In the genomic region with DNA sequence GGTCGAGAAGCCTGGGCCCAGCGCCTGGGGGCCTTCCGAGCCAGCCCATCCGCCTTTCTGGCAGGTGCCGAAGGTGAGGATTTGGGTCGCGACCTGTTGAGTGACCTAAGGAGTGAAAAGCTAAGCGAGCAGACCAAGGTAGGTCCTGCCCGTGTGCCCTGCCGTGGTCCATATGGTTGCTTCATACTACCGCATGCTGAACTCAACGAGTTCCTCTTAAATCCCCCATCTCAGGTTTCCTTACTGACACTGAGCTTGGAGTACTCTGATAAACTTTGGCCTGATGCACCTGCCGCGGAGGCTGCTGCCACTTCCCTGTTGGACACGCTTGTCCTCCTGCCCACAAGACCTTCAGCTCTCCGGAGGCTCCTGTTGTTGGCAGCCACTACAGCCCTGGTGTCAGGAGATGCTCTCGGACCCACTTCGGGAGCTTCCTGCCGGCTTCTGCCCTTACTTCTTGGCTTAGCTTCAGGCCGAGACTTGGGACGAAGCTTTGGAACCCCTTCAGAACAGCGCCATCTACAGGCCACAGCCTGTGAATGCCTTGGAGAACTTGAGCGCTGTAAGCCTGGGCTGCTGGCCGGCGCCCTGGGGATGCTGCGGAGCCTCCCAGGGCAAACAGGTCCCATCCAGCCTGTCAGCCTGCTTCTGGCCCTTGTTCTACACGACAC, we compare ENCODE assay signal across 8 mouse cellular contexts. TPM values are rescaled to one million over a fixed set of nuclear protein-coding genes. Genes with fewer than 3 reads are reported as not detected.
DNase-seq lines count a peak whose midpoint lies in the region; ATAC-seq and TF ChIP-seq lines count a peak whose summit lies in the region.

No protein-coding gene starts in this region.

- no peaks in the 10 kb centered on the region for H3K9me3 ChIP-seq in embryonic facial prominence, embryonic 11.5 days (replicated peaks; ENCODE audit: control insufficient read depth, low read length)
- H3K9me3 ChIP-seq in limb, embryonic 11.5 days (ENCODE audit: control insufficient read depth, low read length): no peaks in the 10 kb centered on the region
- H3K9me3 ChIP-seq in midbrain, embryonic 13.5 days: no peaks in the 10 kb centered on the region

- WGBS in embryonic facial prominence, embryonic 11.5 days: 6% methylated on average over 27 of the region's 27 CpGs
- WGBS in limb, embryonic 11.5 days: 10% methylated on average over 27 of the region's 27 CpGs
- WGBS in midbrain, embryonic 13.5 days: 8% methylated on average over 27 of the region's 27 CpGs
- WGBS in small intestine, adult 2 months: 2% methylated on average over 27 of the region's 27 CpGs

- peak overlapping the region; percentile 95 for H3K4me2 ChIP-seq in embryonic facial prominence, embryonic 11.5 days (ENCODE audit: low read depth, low read length)
- H3K4me2 ChIP-seq in limb, embryonic 11.5 days (ENCODE audit: low read depth, severe bottlenecking): peak overlapping the region; percentile 87
- peak overlapping the region; percentile 84 for H3K4me2 ChIP-seq in midbrain, embryonic 13.5 days (replicated peaks)

- TF ChIP-seq POLR2A in small intestine, adult 2 months (IDR thresholded peaks at IDR 0.05; ENCODE audit: low read depth, low read length): no peak

- H3K9ac ChIP-seq in embryonic facial prominence, embryonic 11.5 days (replicated peaks; ENCODE audit: low read length): peak overlapping the region; percentile 25
- H3K9ac ChIP-seq in limb, embryonic 11.5 days (ENCODE audit: low read length): 0 out of 2 replicates have a peak overlapping the region, but pooled peaks have one; percentile 65
- H3K9ac ChIP-seq in midbrain, embryonic 13.5 days (replicated peaks): peak overlapping the region; percentile 81

- peak; percentile 92 for TF ChIP-seq CTCF in small intestine, adult 2 months (IDR thresholded peaks at IDR 0.05; ENCODE audit: extremely low read depth, insufficient read length, insufficient replicate concordance, low read depth, low read length)

- no peaks in the 10 kb centered on the region; the same call in 1 of the 2 replicates for H3K4me1 ChIP-seq in embryonic facial prominence, embryonic 11.5 days (ENCODE audit: control insufficient read depth, insufficient read depth, low read length)
- peaks cover 16% of the 10 kb centered on the region for H3K4me1 ChIP-seq in limb, embryonic 11.5 days (ENCODE audit: control insufficient read depth, insufficient read depth, low read length)
- peaks cover 21% of the 10 kb centered on the region for H3K4me1 ChIP-seq in midbrain, embryonic 13.5 days (replicated peaks)
- H3K4me1 ChIP-seq in small intestine, adult 2 months (ENCODE audit: control insufficient read depth, insufficient read depth, insufficient read length, low read length): peaks cover 34% of the 10 kb centered on the region

- H3K4me3 ChIP-seq in embryonic facial prominence, embryonic 11.5 days (ENCODE audit: low read depth, low read length): peak overlapping the region; percentile 75
- H3K4me3 ChIP-seq in limb, embryonic 11.5 days (ENCODE audit: low read depth, low read length): peak overlapping the region; percentile 65
- H3K4me3 ChIP-seq in midbrain, embryonic 13.5 days (replicated peaks): peak overlapping the region; percentile 73
- H3K4me3 ChIP-seq in small intestine, adult 2 months (ENCODE audit: low read depth, low read length): peak overlapping the region; percentile 80

- peaks cover 8% of the 10 kb centered on the region for H3K27me3 ChIP-seq in embryonic facial prominence, embryonic 11.5 days (ENCODE audit: control insufficient read depth, insufficient read depth, low read length)
- peaks cover 10% of the 10 kb centered on the region; the same call in 1 of the 2 replicates for H3K27me3 ChIP-seq in limb, embryonic 11.5 days (ENCODE audit: control insufficient read depth, insufficient read depth, low read length)
- peaks cover 37% of the 10 kb centered on the region for H3K27me3 ChIP-seq in midbrain, embryonic 13.5 days
- no peaks in the 10 kb centered on the region for H3K27me3 ChIP-seq in small intestine, adult 2 months (ENCODE audit: control insufficient read depth, insufficient read depth, low read length)

- H3K27ac ChIP-seq in embryonic facial prominence, embryonic 11.5 days (replicated peaks; ENCODE audit: low read depth, low read length): no peak overlapping the region
- no peak overlapping the region; the same call in 1 of the 2 replicates for H3K27ac ChIP-seq in limb, embryonic 11.5 days (replicated peaks; ENCODE audit: low read depth, low read length)
- 0 out of 2 replicates have a peak overlapping the region, but pooled peaks have one; percentile 87 for H3K27ac ChIP-seq in midbrain, embryonic 13.5 days
- peak overlapping the region; percentile 98 for H3K27ac ChIP-seq in small intestine, adult 2 months (ENCODE audit: insufficient read depth, low read depth, low read length)

- no peaks in the 10 kb centered on the region for H3K36me3 ChIP-seq in embryonic facial prominence, embryonic 11.5 days (replicated peaks; ENCODE audit: control insufficient read depth, insufficient read depth, low read depth, low read length)
- H3K36me3 ChIP-seq in limb, embryonic 11.5 days (ENCODE audit: control insufficient read depth, insufficient read depth, low read length): peaks cover 2% of the 10 kb centered on the region; the same call in 1 of the 2 replicates
- peaks cover 14% of the 10 kb centered on the region for H3K36me3 ChIP-seq in midbrain, embryonic 13.5 days
- peaks cover 25% of the 10 kb centered on the region for H3K36me3 ChIP-seq in small intestine, adult 2 months (ENCODE audit: control insufficient read depth, insufficient read depth, low read length)

- peak; percentile 85 for DNase-seq in 3134 (ENCODE audit: extremely low read depth, insufficient read length, low spot score)
- DNase-seq in adrenal gland, postnatal 25 days: peak; percentile 74
- DNase-seq in embryonic facial prominence, embryonic 11.5 days (ENCODE audit: low spot score): peak; percentile 93
- DNase-seq in heart, adult 18-20 months: peak; percentile 86 to 92
- peak; percentile 84 for DNase-seq in kidney, adult 18-20 months
- peak; percentile 86 for DNase-seq in limb, embryonic 11.5 days (ENCODE audit: low spot score)

- peak; percentile 22 for ATAC-seq in embryonic facial prominence, embryonic 11.5 days (replicated peaks; ENCODE audit: insufficient number of reproducible peaks, low FRiP score, low TSS enrichment, low read depth)
- ATAC-seq in limb, embryonic 11.5 days (ENCODE audit: insufficient number of reproducible peaks, low FRiP score, low TSS enrichment, low read depth): peak; percentile 42; the same call in 1 of the 2 replicates
- peak; percentile 34 for ATAC-seq in midbrain, embryonic 13.5 days

RNA-seq across cellular contexts. Expression of a gene that starts 0.8 kb away (rescaled TPM):
- 13.1 and 16.4 TPM in 2 replicates for total RNA-seq in adrenal gland, postnatal 25 days (2021)
- polyA plus RNA-seq in embryonic facial prominence, embryonic 11.5 days (2014; fragmentation: Nextera tagmentation; extraction: Ambion mirVana): 1.7 and 2.1 TPM in 2 replicates
- 1 to 10 TPM; 2.8 to 4.3 TPM for total RNA-seq in heart, adult 18-20 months (2021)
- polyA plus RNA-seq in limb, embryonic 11.5 days (2014; fragmentation: Nextera tagmentation; extraction: Ambion mirVana): 1.2 and 1.4 TPM in 2 replicates
- 2.0 and 2.3 TPM in 2 replicates for polyA plus RNA-seq in midbrain, embryonic 13.5 days (2015; fragmentation: Nextera tagmentation; extraction: Ambion mirVana)
- polyA plus RNA-seq in small intestine, adult 2 months (2012; rRNA removed): 20.2 and 37.1 TPM in 2 replicates

RNA-seq across cellular contexts. Expression of a gene that starts 8.2 kb away (rescaled TPM):
- not detected in 2 replicates for total RNA-seq in adrenal gland, postnatal 25 days (2021)
- 0.62 and 1.4 TPM in 2 replicates for polyA plus RNA-seq in embryonic facial prominence, embryonic 11.5 days (2014; fragmentation: Nextera tagmentation; extraction: Ambion mirVana)
- not detected for total RNA-seq in heart, adult 18-20 months (2021)
- polyA plus RNA-seq in limb, embryonic 11.5 days (2014; fragmentation: Nextera tagmentation; extraction: Ambion mirVana): 0.74 and 0.79 TPM in 2 replicates
- 0.14 TPM in 1 of 2 replicates, not detected in the other for polyA plus RNA-seq in midbrain, embryonic 13.5 days (2015; fragmentation: Nextera tagmentation; extraction: Ambion mirVana)
- polyA plus RNA-seq in small intestine, adult 2 months (2012; rRNA removed): 28.5 and 55.3 TPM in 2 replicates

RNA-seq across cellular contexts. Expression of a gene that starts 33.1 kb away (rescaled TPM):
- total RNA-seq in adrenal gland, postnatal 25 days (2021): 97.8 and 144 TPM in 2 replicates
- polyA plus RNA-seq in embryonic facial prominence, embryonic 11.5 days (2014; fragmentation: Nextera tagmentation; extraction: Ambion mirVana): 156 and 157 TPM in 2 replicates
- 10 to 100 TPM; 56.5 to 59.3 TPM for total RNA-seq in heart, adult 18-20 months (2021)
- 173 and 185 TPM in 2 replicates for polyA plus RNA-seq in limb, embryonic 11.5 days (2014; fragmentation: Nextera tagmentation; extraction: Ambion mirVana)
- polyA plus RNA-seq in midbrain, embryonic 13.5 days (2015; fragmentation: Nextera tagmentation; extraction: Ambion mirVana): 91.3 and 98.9 TPM in 2 replicates
- polyA plus RNA-seq in small intestine, adult 2 months (2012; rRNA removed): 47.0 and 68.0 TPM in 2 replicates

RNA-seq across cellular contexts. Expression of a gene that starts 41.4 kb away (rescaled TPM):
- total RNA-seq in adrenal gland, postnatal 25 days (2021): 74.6 and 86.3 TPM in 2 replicates
- polyA plus RNA-seq in embryonic facial prominence, embryonic 11.5 days (2014; fragmentation: Nextera tagmentation; extraction: Ambion mirVana): 28.9 and 32.2 TPM in 2 replicates
- 10 to 100 TPM; 20.5 to 31.3 TPM for total RNA-seq in heart, adult 18-20 months (2021)
- 33.6 and 36.6 TPM in 2 replicates for polyA plus RNA-seq in limb, embryonic 11.5 days (2014; fragmentation: Nextera tagmentation; extraction: Ambion mirVana)
- polyA plus RNA-seq in midbrain, embryonic 13.5 days (2015; fragmentation: Nextera tagmentation; extraction: Ambion mirVana): 82.3 and 89.3 TPM in 2 replicates
- 19.0 and 40.4 TPM in 2 replicates for polyA plus RNA-seq in small intestine, adult 2 months (2012; rRNA removed)

RNA-seq across cellular contexts. Expression of a gene that starts 58.3 kb away (rescaled TPM):
- 13.1 and 18.4 TPM in 2 replicates for total RNA-seq in adrenal gland, postnatal 25 days (2021)
- polyA plus RNA-seq in embryonic facial prominence, embryonic 11.5 days (2014; fragmentation: Nextera tagmentation; extraction: Ambion mirVana): 8.7 and 9.8 TPM in 2 replicates
- total RNA-seq in heart, adult 18-20 months (2021): 1 to 10 TPM; 4.2 to 4.3 TPM
- polyA plus RNA-seq in limb, embryonic 11.5 days (2014; fragmentation: Nextera tagmentation; extraction: Ambion mirVana): 8.6 and 9.0 TPM in 2 replicates
- polyA plus RNA-seq in midbrain, embryonic 13.5 days (2015; fragmentation: Nextera tagmentation; extraction: Ambion mirVana): 70.4 and 73.6 TPM in 2 replicates
- polyA plus RNA-seq in small intestine, adult 2 months (2012; rRNA removed): 1.7 and 3.2 TPM in 2 replicates

Comparison
In these comparisons a context has a peak if more than half of its experiments do, and no peak if none do; other contexts are left out.
1. H3K27ac ChIP-seq: peak in midbrain, embryonic 13.5 days (single experiment) and small intestine, adult 2 months (single experiment); none in embryonic facial prominence, embryonic 11.5 days (single experiment) and limb, embryonic 11.5 days (single experiment).
2. H3K9ac ChIP-seq: peak in every context shown above with its lines; median percentile 81 in midbrain, embryonic 13.5 days; 65 in limb, embryonic 11.5 days; 25 in embryonic facial prominence, embryonic 11.5 days.
3. RNA of a gene that starts 8.2 kb away (polyA plus RNA-seq): 28.5 to 55.3 TPM in small intestine, adult 2 months; 0.74 to 0.79 TPM in limb, embryonic 11.5 days, 0.62 to 1.4 TPM in embryonic facial prominence, embryonic 11.5 days and 0.14 TPM in midbrain, embryonic 13.5 days; every median in the first group is over 10 times any median in the second.
4. Peak in every context shown above with its lines, with median percentiles within 50 percentile points of each other: DNase-seq, ATAC-seq, H3K4me2 ChIP-seq and H3K4me3 ChIP-seq.